Mouse (Mus musculus) intestine, postnatal 0 days (tissue): ENCODE measurements at regions not wholly inside any gene's neighbourhood (a gene's known extent, or its start where the extent isn't known, plus 50 kb on each side); places are given as distances from the start of the nearest gene placed in this dataset.
"Not testable (repeated sequence)": the region's sequence is repeated elsewhere in the genome, so short reads cannot be mapped to it uniquely, and the experiment has no call there.

Experiments used
- ATAC-seq: fragments of 200-750 bp; cut with Nextera tagmentation; 2 replicates; pipeline ENCODE4 v1.8.0; 2017; ENCODE audit warnings: mild to moderate bottlenecking, moderate TSS enrichment, moderate library complexity
- H3K27ac ChIP-seq: fragments of 300-500 bp; sonication (generic); 2 replicates; pipeline ENCODE4 v1.5.1; 2014; ENCODE audit warnings: mild to moderate bottlenecking, low read depth, low read length, moderate library complexity
- H3K27me3 ChIP-seq: fragments of 300-500 bp; sonication (generic); replicated peaks from 2 replicates; pipeline ENCODE4 v1.6.1; 2014; ENCODE audit warnings: low read length, mixed read lengths; ENCODE audit not compliant: control insufficient read depth, insufficient read depth
- H3K36me3 ChIP-seq: fragments of 300-500 bp; sonication (generic); 2 replicates; pipeline ENCODE4 v1.6.1; 2014; ENCODE audit warnings: mild to moderate bottlenecking, moderate library complexity; ENCODE audit not compliant: control insufficient read depth, insufficient read depth
- H3K4me1 ChIP-seq: fragments of 300-500 bp; sonication (generic); replicated peaks from 2 replicates; pipeline ENCODE4 v1.6.1; 2014; ENCODE audit warnings: antibody characterized with exemption, low read length, mixed read lengths; ENCODE audit not compliant: control insufficient read depth, insufficient read depth
- H3K4me2 ChIP-seq: fragments of 300-500 bp; sonication (generic); replicated peaks from 2 replicates; pipeline ENCODE4 v1.6.1; 2014; ENCODE audit warnings: low read depth, mild to moderate bottlenecking, moderate library complexity
- H3K4me3 ChIP-seq: fragments of 300-500 bp; sonication (generic); 2 replicates; pipeline ENCODE4 v1.5.1; 2014; ENCODE audit warnings: low read depth, low read length
- H3K9ac ChIP-seq: fragments of 300-500 bp; sonication (generic); 2 replicates; pipeline ENCODE4 v1.6.1; 2014; ENCODE audit warnings: mild to moderate bottlenecking, low read depth, low read length
- H3K9me3 ChIP-seq: fragments of 300-500 bp; sonication (generic); 2 replicates; pipeline ENCODE4 v1.6.1; 2016; ENCODE audit warnings: mixed run types; ENCODE audit not compliant: control insufficient read depth
- CTCF ChIP-seq: sonication (generic); IDR thresholded peaks from 2 replicates; pipeline ENCODE4 v1.5.1; 2016; ENCODE audit warnings: low read depth, mild to moderate bottlenecking, control low read depth, antibody characterized with exemption, moderate library complexity
- WGBS: fragments of 180-500 bp; shearing (Covaris S2); extraction: QIAGEN DNeasy Blood & Tissue Kit; methylation state at CpG from one replicate; pipeline ENCODE4 v1.1.7; 2014; 5-methylcytosine and 5-hydroxymethylcytosine counted together

DNA sequence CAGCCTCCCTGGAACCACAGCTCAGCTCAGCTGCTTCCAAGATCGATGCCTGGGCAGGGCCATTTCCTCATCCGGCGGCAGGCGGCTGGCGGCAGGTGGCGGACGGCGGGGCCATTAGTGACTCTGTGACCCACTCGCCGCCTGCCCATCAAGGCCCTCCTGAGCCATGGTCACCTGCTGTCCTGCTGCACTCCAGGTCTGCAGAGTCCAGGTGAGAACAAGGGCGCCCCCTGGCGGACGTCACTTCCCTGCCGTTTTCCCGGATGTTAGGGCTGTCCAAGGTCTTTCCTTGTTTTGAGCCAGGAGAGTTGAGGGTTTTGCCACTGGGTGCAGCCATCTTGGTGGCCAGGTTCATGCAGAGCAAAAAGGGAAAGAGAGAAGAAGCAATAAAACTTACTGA lies 134.7 kb downstream of the Katnal1 start:
- H3K4me3 ChIP-seq: no peak overlapping the region
- H3K4me1 ChIP-seq: no peaks in the 10 kb centered on the region

DNA sequence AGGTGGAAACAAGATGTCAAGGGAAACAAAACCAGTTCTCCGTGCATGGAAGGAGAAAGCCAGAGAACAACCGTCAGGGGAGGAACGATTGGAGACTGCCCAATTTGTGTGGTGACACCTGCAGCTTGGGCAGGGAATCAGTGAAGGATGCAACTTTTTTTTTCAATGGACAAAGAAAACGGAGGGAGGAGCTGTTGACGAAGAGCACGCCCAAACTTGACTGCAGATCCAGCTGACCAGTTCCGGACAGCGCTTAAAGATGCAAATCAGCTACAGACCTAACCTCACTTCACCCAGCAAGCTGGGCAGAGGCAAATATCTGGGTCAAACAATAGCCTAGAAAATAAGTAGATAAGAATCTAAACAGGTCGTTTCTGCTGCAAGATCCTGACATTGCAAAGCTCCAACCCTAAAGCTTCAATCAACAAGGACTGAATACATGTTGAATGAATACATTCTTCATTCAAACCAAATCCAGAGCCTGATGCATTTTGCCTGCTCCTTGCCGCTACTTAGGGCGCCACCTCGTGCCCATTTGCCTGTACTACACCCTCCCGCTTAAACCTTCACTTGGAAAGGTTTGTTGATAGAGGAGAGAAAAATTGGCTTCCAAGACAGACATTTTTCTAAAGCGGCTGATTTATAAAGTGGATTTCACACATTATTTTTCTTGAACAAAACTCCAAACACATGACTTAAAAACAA lies 136.2 kb downstream of the Katnal1 start:
- Histone ChIP-seq H3K4me1 (no peaks in the 10 kb centered on the region), H3K9ac (no peak overlapping the region), H3K4me3 (no peak overlapping the region), H3K9me3 (no peaks in the 10 kb centered on the region), H3K27me3 (no peaks in the 10 kb centered on the region), H3K27ac (no peak overlapping the region), H3K4me2 (no peak overlapping the region), H3K36me3 (no peaks in the 10 kb centered on the region)
- no peak for ATAC-seq
- peak; percentile 96 for TF ChIP-seq CTCF
- 17% methylated on average over 14 of the region's 14 CpGs for whole genome bisulfite sequencing

More for the DNA sequence above, 134.7 kb downstream of the Katnal1 start:
- H3K9ac ChIP-seq: no peak overlapping the region
- ATAC-seq: peak; percentile 61
- no peaks in the 10 kb centered on the region for H3K27me3 ChIP-seq
- peak; percentile 91 for TF ChIP-seq CTCF
- H3K27ac ChIP-seq: no peak overlapping the region
- H3K4me2 ChIP-seq: 0 out of 2 replicates have a peak overlapping the region, but pooled peaks have one; percentile 9
- no peaks in the 10 kb centered on the region for H3K36me3 ChIP-seq
- WGBS: 41% methylated on average over 15 of the region's 15 CpGs
- no peaks in the 10 kb centered on the region for H3K9me3 ChIP-seq

DNA sequence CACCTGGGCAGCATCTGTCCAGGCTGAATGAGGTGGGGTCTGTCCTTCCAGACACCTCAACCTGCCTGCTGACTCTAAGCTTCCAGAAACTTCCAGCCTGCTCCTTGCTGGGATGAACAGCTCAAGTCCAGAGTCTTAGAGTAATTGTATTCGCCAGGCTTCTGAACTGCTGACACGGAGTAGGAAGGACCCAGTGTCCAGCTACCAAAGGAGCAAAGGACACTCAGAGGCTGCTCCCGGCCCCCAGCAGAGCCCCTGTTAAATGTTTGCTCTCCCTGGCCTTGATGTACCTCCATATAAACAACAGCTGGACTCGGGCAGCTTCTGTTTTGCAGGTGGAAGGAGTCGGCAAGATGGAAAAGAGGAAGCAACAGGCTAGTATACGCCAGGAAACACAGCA lies 137.5 kb downstream of the Katnal1 start:
- no peaks in the 10 kb centered on the region for H3K9me3 ChIP-seq
- H3K36me3 ChIP-seq: no peaks in the 10 kb centered on the region
- H3K9ac ChIP-seq: no peak overlapping the region
- no peaks in the 10 kb centered on the region for H3K27me3 ChIP-seq
- no peak for ATAC-seq
- WGBS: 51% methylated on average over 6 of the region's 6 CpGs
- H3K4me3 ChIP-seq: no peak overlapping the region
- no peak overlapping the region for H3K27ac ChIP-seq
- H3K4me1 ChIP-seq: no peaks in the 10 kb centered on the region
- no peak for TF ChIP-seq CTCF
- H3K4me2 ChIP-seq: no peak overlapping the region

DNA sequence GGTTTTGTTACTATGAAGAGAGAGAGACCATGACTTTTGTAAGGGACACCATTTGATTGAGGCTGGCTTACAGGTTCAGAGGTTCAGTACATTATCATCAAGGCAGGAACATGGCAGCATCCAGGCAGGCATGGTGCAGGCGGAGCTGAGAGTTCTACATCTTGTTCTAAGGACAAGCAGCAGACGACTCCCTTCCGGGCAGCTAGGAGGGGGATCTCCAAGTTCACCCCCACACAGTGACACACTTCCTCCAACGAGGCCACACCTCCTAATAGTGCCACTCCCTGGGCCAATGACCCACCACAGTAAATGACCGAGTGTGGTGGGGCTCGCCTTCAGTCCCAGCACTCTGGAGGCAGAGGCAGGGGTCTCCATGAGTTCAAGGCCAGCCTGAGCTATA lies 138.8 kb downstream of the Katnal1 start:
- H3K36me3 ChIP-seq, H3K4me3 ChIP-seq, H3K4me2 ChIP-seq, H3K9ac ChIP-seq, H3K27me3 ChIP-seq, H3K4me1 ChIP-seq, ATAC-seq, H3K27ac ChIP-seq, H3K9me3 ChIP-seq: not testable (repeated sequence)
- 72% methylated on average over 6 of the region's 6 CpGs for WGBS

DNA sequence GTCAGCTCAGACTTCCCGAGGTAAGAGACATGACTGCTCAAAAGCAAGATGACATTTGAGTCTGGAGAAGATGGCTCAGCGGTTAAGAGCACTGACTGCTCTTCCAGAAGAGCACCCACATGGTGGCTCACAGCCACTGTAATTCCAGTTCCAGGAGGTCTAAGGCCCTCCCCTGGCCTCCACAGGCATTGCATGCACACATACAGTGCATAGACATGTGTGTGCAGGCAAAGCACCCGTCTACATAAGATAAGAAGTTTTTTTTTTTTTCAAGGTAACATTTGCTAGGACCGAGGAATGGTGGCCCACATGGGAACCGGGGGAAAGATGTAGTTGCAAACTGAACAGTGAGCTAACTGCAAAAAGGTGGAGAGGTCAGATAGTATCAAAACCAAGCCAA lies 139.3 kb downstream of the Katnal1 start:
- Histone ChIP-seq H3K4me3 (no peak overlapping the region), H3K27ac (no peak overlapping the region), H3K9ac (no peak overlapping the region), H3K4me1 (no peaks in the 10 kb centered on the region), H3K9me3 (0 out of 2 replicates have a peak, but pooled peaks cover 2% of the 10 kb centered on the region), H3K36me3 (no peaks in the 10 kb centered on the region), H3K4me2 (no peak overlapping the region), H3K27me3 (no peaks in the 10 kb centered on the region)
- no peak; the same call in 1 of the 2 replicates for ATAC-seq
- 81% methylated on average over 5 of the region's 5 CpGs for WGBS
- TF ChIP-seq CTCF: peak; percentile 60

DNA sequence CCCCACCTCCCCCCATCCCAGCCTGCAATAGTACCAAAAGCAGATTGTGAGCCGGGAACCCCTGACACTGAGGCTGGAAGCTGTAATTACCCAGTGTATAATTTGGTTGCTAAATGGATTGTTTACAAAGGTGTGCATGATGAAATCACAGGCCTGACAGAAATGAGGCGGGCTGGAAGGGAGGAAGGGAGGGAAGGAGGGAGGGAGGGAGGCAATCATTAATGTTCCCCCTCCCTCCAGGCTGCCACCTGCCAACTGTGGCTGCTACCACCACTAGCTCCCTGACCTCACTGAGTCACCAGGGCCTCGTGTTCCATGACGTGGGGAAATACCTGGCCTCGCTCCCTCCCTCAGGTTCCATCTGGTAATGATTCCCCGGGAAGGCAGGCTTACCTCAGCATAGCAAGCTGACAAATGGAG lies 140.0 kb downstream of the Katnal1 start:
- ATAC-seq: peak; percentile 88
- H3K27ac ChIP-seq: no peak overlapping the region
- 25% methylated on average over 6 of the region's 6 CpGs for WGBS

More for the DNA sequence above, 140.0 kb downstream of the Katnal1 start:
- Histone ChIP-seq H3K27me3 (no peaks in the 10 kb centered on the region), H3K9ac (no peak overlapping the region), H3K4me2 (no peak overlapping the region), H3K36me3 (no peaks in the 10 kb centered on the region), H3K4me1 (no peaks in the 10 kb centered on the region), H3K4me3 (no peak overlapping the region), H3K9me3 (0 out of 2 replicates have a peak, but pooled peaks cover 2% of the 10 kb centered on the region)
- TF ChIP-seq CTCF: no peak
